Mouse (Mus musculus) cortical plate, adult 2 months (tissue): ENCODE results near the gene Stk40. TPM values are rescaled to one million over a fixed set of nuclear protein-coding genes. Genes with fewer than 3 reads are reported as not detected.
A peak's percentile ranks its signal among the peaks of the same experiment; 100 is the strongest.

Experiments
- H3K27ac ChIP-seq: fragments of 200-500 bp; 2 replicates; pipeline ENCODE4 v1.5.1; 2012; ENCODE audit warnings: low read length, control low read depth, inconsistent platforms; ENCODE audit not compliant: insufficient read depth
- H3K4me1 ChIP-seq: fragments of 200-500 bp; 2 replicates; pipeline ENCODE4 v1.6.1; 2011; ENCODE audit warnings: low read length; ENCODE audit not compliant: control insufficient read depth, insufficient read depth
- H3K4me3 ChIP-seq: fragments of 200-500 bp; 2 replicates; pipeline ENCODE4 v1.5.1; 2011; ENCODE audit warnings: mild to moderate bottlenecking, low read length, control low read depth; ENCODE audit not compliant: insufficient read depth
- CTCF ChIP-seq: fragments of 200-500 bp; IDR thresholded peaks from 2 replicates; pipeline ENCODE4 v1.5.1; 2011; ENCODE audit warnings: mild to moderate bottlenecking, control low read depth, low read length; ENCODE audit not compliant: insufficient read depth; ENCODE audit errors: extremely low read depth
- POLR2A ChIP-seq: fragments of 200-500 bp; IDR thresholded peaks from 2 replicates; pipeline ENCODE4 v1.6.1; 2011; ENCODE audit warnings: mild to moderate bottlenecking, low read length, control low read depth; ENCODE audit not compliant: insufficient read depth; ENCODE audit errors: extremely low read depth
- polyA plus RNA-seq: library from polyadenylated mRNA; depleted of rRNA; stranded (reverse); fragments of >200 nt; gene quantifications from 2 replicates; pipeline ENCODE4 v1.2.3, GENCODE M21; 2012

The Stk40 gene
- polyA plus RNA-seq, 1 experiment, result 17.5 TPM

DNA sequence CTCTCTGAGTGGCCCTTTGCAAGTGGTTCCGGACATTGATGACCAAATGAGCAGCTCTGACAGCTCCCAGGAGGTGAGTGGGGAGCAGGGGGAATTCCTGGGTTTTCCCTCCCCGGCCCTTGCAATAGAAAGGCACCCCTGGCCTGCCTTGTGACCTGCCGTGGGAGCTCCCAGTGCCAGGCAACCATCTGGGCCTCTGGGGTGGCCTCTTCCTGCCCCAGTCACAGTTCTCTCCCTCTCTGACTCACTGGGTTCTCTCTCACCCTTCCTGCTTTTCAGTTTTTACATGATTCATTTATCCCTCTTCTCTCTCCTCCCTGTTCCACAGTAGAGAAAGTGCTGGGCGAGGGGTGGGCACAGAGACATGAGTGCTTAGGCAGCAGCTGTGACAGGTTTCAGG, 34.0 kb downstream of the Stk40 start:
- no peaks in the 10 kb centered on the region for H3K4me1 ChIP-seq
- TF ChIP-seq CTCF, result no peak
- no peak for TF ChIP-seq POLR2A
- no peak overlapping the region for H3K4me3 ChIP-seq
- H3K27ac ChIP-seq, result no peak overlapping the region

GRCm38 (mm10) chr4:126141021-126141420, 37.3 kb downstream of the Stk40 start:
- H3K27ac ChIP-seq, result no peak overlapping the region
- H3K4me1 ChIP-seq, result no peaks in the 10 kb centered on the region
- no peak overlapping the region for H3K4me3 ChIP-seq
- TF ChIP-seq CTCF (no peak), POLR2A (no peak)

DNA sequence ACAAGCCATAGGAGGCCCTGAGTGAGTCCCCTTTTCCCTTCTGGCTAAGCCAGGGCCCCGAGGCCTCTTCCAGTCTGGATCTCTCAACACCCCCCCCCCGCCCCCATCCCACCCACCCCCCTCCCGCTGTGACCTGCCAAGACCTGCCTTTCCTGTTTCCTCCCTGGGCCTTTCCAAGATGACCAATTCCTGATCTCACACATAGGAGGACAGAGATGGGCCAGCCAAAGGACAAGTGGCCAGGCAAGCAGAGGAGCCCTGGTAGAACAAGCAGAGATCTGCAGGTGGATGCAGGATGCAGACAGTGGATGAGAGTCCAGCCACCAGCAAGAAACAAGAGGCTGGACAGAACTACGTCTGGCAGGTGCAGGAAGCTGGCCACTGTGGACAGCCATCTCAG, 41.6 kb downstream of the Stk40 start:
- H3K4me3 ChIP-seq, result no peak overlapping the region
- no peak overlapping the region for H3K27ac ChIP-seq
- TF ChIP-seq CTCF, result no peak
- TF ChIP-seq POLR2A, result no peak
- H3K4me1 ChIP-seq, result peaks cover 2% of the 10 kb centered on the region; the same call in 1 of the 2 replicates

DNA sequence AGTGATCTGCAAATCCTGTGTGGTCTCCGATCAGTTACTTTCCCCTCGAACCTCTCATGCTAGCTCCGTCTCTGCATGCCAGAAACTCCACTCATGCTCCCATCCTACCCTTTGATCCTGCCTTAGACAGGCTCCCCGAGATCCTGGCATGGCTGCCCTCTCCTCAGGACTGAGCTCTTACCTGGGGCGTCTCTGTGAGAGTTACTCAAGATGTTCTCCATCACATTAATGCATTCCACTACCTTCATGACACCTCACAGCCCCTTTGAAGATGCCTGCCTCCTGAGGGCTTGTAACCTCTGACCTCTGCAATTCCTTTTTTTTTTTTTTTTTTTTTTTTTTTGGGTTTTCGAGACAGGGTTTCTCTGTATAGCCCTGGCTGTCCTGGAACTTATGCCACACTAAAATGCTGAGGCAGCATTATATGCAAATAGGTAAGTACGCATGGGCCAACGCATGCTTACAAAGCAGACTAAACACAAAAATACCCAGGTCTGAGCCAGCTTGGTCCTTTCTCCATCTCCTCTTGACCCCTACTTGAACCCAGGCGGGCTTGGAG, 43.3 kb downstream of the Stk40 start:
- H3K4me3 ChIP-seq, result no peak overlapping the region
- no peak overlapping the region for H3K27ac ChIP-seq
- peaks cover 2% of the 10 kb centered on the region; the same call in 1 of the 2 replicates for H3K4me1 ChIP-seq
- TF ChIP-seq CTCF (no peak), POLR2A (no peak)

GRCm38 (mm10) chr4:126147533-126148160, 43.9 kb downstream of the Stk40 start, which contains the start of gene Eva1b:
Eva1b (plus strand) TSS chr4:126147744.
- peaks cover 2% of the 10 kb centered on the region; the same call in 1 of the 2 replicates for H3K4me1 ChIP-seq
- peak within 1 kb of the TSS; percentile 33 for H3K4me3 ChIP-seq
- H3K27ac ChIP-seq, result 0 out of 2 replicates have a peak within 1 kb of the TSS, but pooled peaks have one; percentile 67
- TF ChIP-seq CTCF, result no peak
- no peak for TF ChIP-seq POLR2A

- TF ChIP-seq POLR2A (no peak), CTCF (no peak)
- H3K4me3 ChIP-seq, result peak overlapping the region; percentile 33
- peaks cover 2% of the 10 kb centered on the region; the same call in 1 of the 2 replicates for H3K4me1 ChIP-seq
- H3K27ac ChIP-seq, result 0 out of 2 replicates have a peak overlapping the region, but pooled peaks have one; percentile 67
These were observed 44.6 kb downstream of the Stk40 start for GRCm38 (mm10) chr4:126148161-126148961.

DNA sequence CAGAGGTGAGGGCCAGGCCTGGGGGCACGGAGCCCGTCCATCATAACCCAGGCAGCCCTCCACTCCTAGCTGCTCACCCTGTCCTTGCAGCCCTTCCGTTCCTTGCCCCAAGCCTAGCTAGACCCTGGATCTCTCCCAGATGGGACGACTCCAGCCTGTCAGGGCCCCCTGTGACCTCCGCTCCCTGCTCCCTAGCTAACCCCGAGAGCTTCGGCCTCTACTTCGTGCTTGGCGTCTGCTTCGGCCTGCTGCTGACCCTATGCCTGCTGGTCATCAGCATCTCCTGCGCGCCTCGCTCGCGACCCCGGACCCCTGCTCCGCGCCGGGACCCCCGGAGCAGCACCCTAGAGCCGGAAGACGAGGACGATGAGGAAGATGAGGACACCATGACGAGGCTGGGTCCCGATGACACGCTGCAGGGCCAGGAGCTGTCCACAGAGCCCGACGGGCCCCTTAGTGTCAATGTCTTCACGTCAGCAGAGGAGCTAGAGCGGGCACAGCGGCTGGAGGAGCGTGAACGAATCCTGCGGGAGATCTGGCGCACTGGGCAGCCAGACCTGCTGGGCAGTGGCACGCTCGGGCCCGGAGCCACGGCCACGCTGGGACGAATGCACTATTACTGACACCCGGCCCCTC, 45.4 kb downstream of the Stk40 start:
- TF ChIP-seq CTCF (no peak), POLR2A (no peak)
- H3K4me1 ChIP-seq, result peaks cover 2% of the 10 kb centered on the region; the same call in 1 of the 2 replicates
- peak overlapping the region; percentile 33 for H3K4me3 ChIP-seq
- H3K27ac ChIP-seq, result no peak overlapping the region

DNA sequence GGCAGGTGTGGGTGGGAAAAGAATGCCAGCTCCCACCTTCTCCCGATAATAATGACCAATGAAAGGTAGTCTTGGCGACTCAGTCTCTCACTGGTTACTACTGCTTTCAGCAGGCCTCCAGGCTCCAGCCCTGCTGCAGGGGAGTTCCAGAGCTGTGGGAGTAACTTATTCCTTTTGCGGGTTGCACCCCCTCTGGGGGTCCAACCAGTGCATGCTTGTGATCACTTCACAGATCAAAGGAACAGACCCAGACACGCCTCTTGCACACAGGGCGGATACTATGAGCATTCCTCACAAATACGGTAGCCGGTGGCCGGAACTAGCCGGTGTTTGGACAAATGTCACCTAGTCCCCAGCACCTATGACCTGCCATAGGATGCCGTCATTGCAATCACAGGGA, 46.0 kb downstream of the Stk40 start:
- Histone ChIP-seq H3K27ac (no peak overlapping the region), H3K4me3 (no peak overlapping the region), H3K4me1 (peaks cover 2% of the 10 kb centered on the region; the same call in 1 of the 2 replicates)
- TF ChIP-seq CTCF (no peak), POLR2A (no peak)

GRCm38 (mm10) chr4:126150297-126150948, 46.7 kb downstream of the Stk40 start:
- Histone ChIP-seq H3K4me1 (peaks cover 2% of the 10 kb centered on the region; the same call in 1 of the 2 replicates), H3K4me3 (no peak overlapping the region), H3K27ac (no peak overlapping the region)
- TF ChIP-seq CTCF, result no peak
- TF ChIP-seq POLR2A, result no peak
